Mouse (Mus musculus) midbrain, embryonic 13.5 days (tissue): Measurements from ENCODE around the gene Syne2. TPM values are rescaled to one million over a fixed set of nuclear protein-coding genes. Genes with fewer than 3 reads are reported as not detected.

ENCODE experiments used
- ATAC-seq: fragments of 200-750 bp; cut with Nextera tagmentation; 2 replicates; pipeline ENCODE4 v1.8.0; 2017; ENCODE audit warnings: mild to moderate bottlenecking, moderate TSS enrichment, moderate library complexity
- H3K27ac ChIP-seq: fragments of 300-500 bp; sonication (generic); 2 replicates; pipeline ENCODE4 v1.5.1; 2015; ENCODE audit warnings: inconsistent platforms, mild to moderate bottlenecking, moderate library complexity
- H3K27me3 ChIP-seq: fragments of 300-500 bp; sonication (generic); 2 replicates; pipeline ENCODE4 v1.6.1; 2015; ENCODE audit warnings: mild to moderate bottlenecking, inconsistent platforms
- H3K36me3 ChIP-seq: fragments of 300-500 bp; sonication (generic); 2 replicates; pipeline ENCODE4 v1.6.1; 2015; ENCODE audit warnings: mild to moderate bottlenecking, inconsistent platforms
- H3K4me1 ChIP-seq: fragments of 300-500 bp; sonication (generic); replicated peaks from 2 replicates; pipeline ENCODE4 v1.6.1; 2015; ENCODE audit warnings: inconsistent platforms
- H3K4me2 ChIP-seq: fragments of 300-500 bp; sonication (generic); replicated peaks from 2 replicates; pipeline ENCODE4 v1.6.1; 2015; ENCODE audit warnings: moderate library complexity, mild to moderate bottlenecking, inconsistent platforms
- H3K4me3 ChIP-seq: fragments of 300-500 bp; sonication (generic); replicated peaks from 2 replicates; pipeline ENCODE4 v1.5.1; 2015; ENCODE audit warnings: mild to moderate bottlenecking, inconsistent platforms
- H3K9ac ChIP-seq: fragments of 300-500 bp; sonication (generic); replicated peaks from 2 replicates; pipeline ENCODE4 v1.6.1; 2015; ENCODE audit warnings: mild to moderate bottlenecking, inconsistent platforms
- H3K9me3 ChIP-seq: fragments of 300-500 bp; sonication (generic); 2 replicates; pipeline ENCODE4 v1.6.1; 2016; ENCODE audit warnings: mild to moderate bottlenecking, inconsistent platforms
- WGBS: fragments of 180-500 bp; shearing (Covaris S2); methylation state at CpG from one replicate; pipeline ENCODE4 v1.1.7; 2015; 5-methylcytosine and 5-hydroxymethylcytosine counted together
- polyA plus RNA-seq: library from polyadenylated mRNA; unstranded; fragments of >200 nt; fragmentation: Nextera tagmentation; extraction: Ambion mirVana; gene quantifications from 2 replicates; pipeline ENCODE4 v1.2.1, GENCODE M21; 2015

The Syne2 gene
- polyA plus RNA-seq, 1 experiment from 2014 or later, result 84.4 TPM

GRCm38 (mm10) chr12:76080876-76081556, 263.1 kb downstream of the Syne2 start:
- Histone ChIP-seq H3K36me3 (peaks cover 29% of the 10 kb centered on the region), H3K4me1 (peaks cover 24% of the 10 kb centered on the region), H3K9ac (peak overlapping the region; percentile 72), H3K27me3 (no peaks in the 10 kb centered on the region), H3K4me3 (peak overlapping the region; percentile 41), H3K9me3 (no peaks in the 10 kb centered on the region), H3K4me2 (peak overlapping the region; percentile 57), H3K27ac (peak overlapping the region; percentile 87)
- WGBS, result 49% methylated on average over 14 of the region's 14 CpGs
- peak; percentile 48 for ATAC-seq

GRCm38 (mm10) chr12:76081557-76082211, 263.8 kb downstream of the Syne2 start:
- Histone ChIP-seq H3K36me3 (peaks cover 22% of the 10 kb centered on the region), H3K4me2 (peak overlapping the region; percentile 57), H3K9ac (peak overlapping the region; percentile 72), H3K4me3 (peak overlapping the region; percentile 41), H3K4me1 (peaks cover 27% of the 10 kb centered on the region), H3K27ac (peak overlapping the region; percentile 87), H3K27me3 (no peaks in the 10 kb centered on the region), H3K9me3 (no peaks in the 10 kb centered on the region)
- WGBS, result 4% methylated on average over 22 of the region's 22 CpGs
- peak; percentile 97 for ATAC-seq

GRCm38 (mm10) chr12:76085066-76085465, 267.1 kb downstream of the Syne2 start:
- Histone ChIP-seq H3K27me3 (no peaks in the 10 kb centered on the region), H3K4me3 (no peak overlapping the region), H3K36me3 (peaks cover 27% of the 10 kb centered on the region), H3K4me2 (no peak overlapping the region), H3K4me1 (peaks cover 27% of the 10 kb centered on the region), H3K9me3 (no peaks in the 10 kb centered on the region), H3K9ac (no peak overlapping the region), H3K27ac (no peak overlapping the region)
- 94% methylated on average over 9 of the region's 9 CpGs for WGBS
- ATAC-seq, result no peak

GRCm38 (mm10) chr12:76085956-76086905, 268.3 kb downstream of the Syne2 start:
- WGBS, result 78% methylated on average over 15 of the region's 15 CpGs
- H3K27me3 ChIP-seq, result no peaks in the 10 kb centered on the region
- ATAC-seq, result no peak

GRCm38 (mm10) chr12:76087025-76087424, 269.1 kb downstream of the Syne2 start:
- no peak overlapping the region for H3K4me2 ChIP-seq
- WGBS, result 91% methylated on average over 13 of the region's 13 CpGs
- H3K9me3 ChIP-seq, result no peaks in the 10 kb centered on the region
- H3K4me3 ChIP-seq, result no peak overlapping the region
- peaks cover 14% of the 10 kb centered on the region for H3K4me1 ChIP-seq
- H3K9ac ChIP-seq, result no peak overlapping the region
- no peak overlapping the region for H3K27ac ChIP-seq
- H3K27me3 ChIP-seq, result no peaks in the 10 kb centered on the region
- no peak for ATAC-seq
- peaks cover 34% of the 10 kb centered on the region for H3K36me3 ChIP-seq

More at GRCm38 (mm10) chr12:76085956-76086905, 268.3 kb downstream of the Syne2 start:
- Histone ChIP-seq H3K4me3 (no peak overlapping the region), H3K4me2 (no peak overlapping the region), H3K4me1 (peaks cover 19% of the 10 kb centered on the region), H3K9ac (no peak overlapping the region), H3K9me3 (no peaks in the 10 kb centered on the region), H3K27ac (no peak overlapping the region), H3K36me3 (peaks cover 34% of the 10 kb centered on the region)

GRCm38 (mm10) chr12:76092789-76093466, 275.0 kb downstream of the Syne2 start:
- Histone ChIP-seq H3K36me3 (peaks cover 68% of the 10 kb centered on the region), H3K4me3 (no peak overlapping the region), H3K4me1 (no peaks in the 10 kb centered on the region), H3K9me3 (no peaks in the 10 kb centered on the region), H3K9ac (no peak overlapping the region), H3K27me3 (no peaks in the 10 kb centered on the region), H3K27ac (no peak overlapping the region), H3K4me2 (no peak overlapping the region)
- ATAC-seq, result no peak
- 95% methylated on average over 11 of the region's 11 CpGs for WGBS

GRCm38 (mm10) chr12:76093613-76094588, 276.0 kb downstream of the Syne2 start:
- H3K4me1 ChIP-seq, result no peaks in the 10 kb centered on the region
- H3K4me3 ChIP-seq, result no peak overlapping the region
- 91% methylated on average over 15 of the region's 15 CpGs for WGBS
- no peak overlapping the region for H3K27ac ChIP-seq
- no peak overlapping the region for H3K4me2 ChIP-seq
- no peak overlapping the region for H3K9ac ChIP-seq
- peaks cover 69% of the 10 kb centered on the region for H3K36me3 ChIP-seq
- H3K9me3 ChIP-seq, result no peaks in the 10 kb centered on the region
- no peak for ATAC-seq
- no peaks in the 10 kb centered on the region for H3K27me3 ChIP-seq

GRCm38 (mm10) chr12:76095117-76096035, 277.4 kb downstream of the Syne2 start:
- no peak overlapping the region for H3K27ac ChIP-seq
- H3K4me3 ChIP-seq, result no peak overlapping the region
- ATAC-seq, result no peak
- 76% methylated on average over 30 of the region's 30 CpGs for WGBS
- no peaks in the 10 kb centered on the region for H3K4me1 ChIP-seq
- peaks cover 74% of the 10 kb centered on the region for H3K36me3 ChIP-seq
- no peak overlapping the region for H3K4me2 ChIP-seq
- H3K27me3 ChIP-seq, result no peaks in the 10 kb centered on the region
- no peak overlapping the region for H3K9ac ChIP-seq
- H3K9me3 ChIP-seq, result no peaks in the 10 kb centered on the region

GRCm38 (mm10) chr12:76102621-76103020, 284.7 kb downstream of the Syne2 start:
- H3K4me2 ChIP-seq, result no peak overlapping the region
- no peak overlapping the region for H3K27ac ChIP-seq
- WGBS, result 91% methylated on average over 12 of the region's 12 CpGs
- H3K36me3 ChIP-seq, result peaks cover 94% of the 10 kb centered on the region
- no peak overlapping the region for H3K9ac ChIP-seq
- no peak for ATAC-seq
- H3K27me3 ChIP-seq, result no peaks in the 10 kb centered on the region
- H3K9me3 ChIP-seq, result no peaks in the 10 kb centered on the region
- no peak overlapping the region for H3K4me3 ChIP-seq
- no peaks in the 10 kb centered on the region for H3K4me1 ChIP-seq
